Mouse (Mus musculus) intestine, embryonic 16.5 days (tissue): ENCODE results near the gene Cmtm3. TPM values are rescaled to one million over a fixed set of nuclear protein-coding genes. Genes with fewer than 3 reads are reported as not detected.

ENCODE experiments used
- ATAC-seq: fragments of 200-750 bp; cut with Nextera tagmentation; 2 replicates; pipeline ENCODE4 v1.8.0; 2017; ENCODE audit warnings: moderate TSS enrichment, moderate library complexity
- H3K27ac ChIP-seq: fragments of 300-500 bp; sonication (generic); 2 replicates; pipeline ENCODE4 v1.5.1; 2014; ENCODE audit warnings: mild to moderate bottlenecking, low read length
- H3K27me3 ChIP-seq: fragments of 300-500 bp; sonication (generic); replicated peaks from 2 replicates; pipeline ENCODE4 v1.6.1; 2014; ENCODE audit warnings: low read length, control low read depth, mixed read lengths; ENCODE audit not compliant: control insufficient read depth, insufficient read depth
- H3K36me3 ChIP-seq: fragments of 300-500 bp; sonication (generic); 2 replicates; pipeline ENCODE4 v1.6.1; 2014; ENCODE audit warnings: low read length, control low read depth; ENCODE audit not compliant: control insufficient read depth, insufficient read depth
- H3K4me1 ChIP-seq: fragments of 300-500 bp; sonication (generic); 2 replicates; pipeline ENCODE4 v1.6.1; 2014; ENCODE audit warnings: low read length, control low read depth, mixed read lengths; ENCODE audit not compliant: control insufficient read depth, insufficient read depth
- H3K4me2 ChIP-seq: fragments of 300-500 bp; sonication (generic); 2 replicates; pipeline ENCODE4 v1.6.1; 2014; ENCODE audit warnings: low read depth, low read length, control low read depth
- H3K4me3 ChIP-seq: fragments of 300-500 bp; sonication (generic); 2 replicates; pipeline ENCODE4 v1.5.1; 2014; ENCODE audit warnings: mild to moderate bottlenecking, low read length
- H3K9ac ChIP-seq: fragments of 300-500 bp; sonication (generic); 2 replicates; pipeline ENCODE4 v1.6.1; 2014; ENCODE audit warnings: low read depth, low read length
- H3K9me3 ChIP-seq: fragments of 300-500 bp; sonication (generic); 2 replicates; pipeline ENCODE4 v1.6.1; 2016; ENCODE audit warnings: low read length, control low read depth; ENCODE audit not compliant: control insufficient read depth
- WGBS: fragments of 180-500 bp; shearing (Covaris S2); extraction: QIAGEN DNeasy Blood & Tissue Kit; methylation state at CpG from one replicate; pipeline ENCODE4 v1.1.7; 2014; 5-methylcytosine and 5-hydroxymethylcytosine counted together
- polyA plus RNA-seq: library from polyadenylated mRNA; unstranded; fragments of >200 nt; fragmentation: Nextera tagmentation; extraction: Ambion mirVana; gene quantifications from 2 replicates; pipeline ENCODE4 v1.2.1, GENCODE M21; 2015

Gene Cmtm3
- polyA plus RNA-seq, 1 experiment from 2014 or later: 105 TPM

DNA sequence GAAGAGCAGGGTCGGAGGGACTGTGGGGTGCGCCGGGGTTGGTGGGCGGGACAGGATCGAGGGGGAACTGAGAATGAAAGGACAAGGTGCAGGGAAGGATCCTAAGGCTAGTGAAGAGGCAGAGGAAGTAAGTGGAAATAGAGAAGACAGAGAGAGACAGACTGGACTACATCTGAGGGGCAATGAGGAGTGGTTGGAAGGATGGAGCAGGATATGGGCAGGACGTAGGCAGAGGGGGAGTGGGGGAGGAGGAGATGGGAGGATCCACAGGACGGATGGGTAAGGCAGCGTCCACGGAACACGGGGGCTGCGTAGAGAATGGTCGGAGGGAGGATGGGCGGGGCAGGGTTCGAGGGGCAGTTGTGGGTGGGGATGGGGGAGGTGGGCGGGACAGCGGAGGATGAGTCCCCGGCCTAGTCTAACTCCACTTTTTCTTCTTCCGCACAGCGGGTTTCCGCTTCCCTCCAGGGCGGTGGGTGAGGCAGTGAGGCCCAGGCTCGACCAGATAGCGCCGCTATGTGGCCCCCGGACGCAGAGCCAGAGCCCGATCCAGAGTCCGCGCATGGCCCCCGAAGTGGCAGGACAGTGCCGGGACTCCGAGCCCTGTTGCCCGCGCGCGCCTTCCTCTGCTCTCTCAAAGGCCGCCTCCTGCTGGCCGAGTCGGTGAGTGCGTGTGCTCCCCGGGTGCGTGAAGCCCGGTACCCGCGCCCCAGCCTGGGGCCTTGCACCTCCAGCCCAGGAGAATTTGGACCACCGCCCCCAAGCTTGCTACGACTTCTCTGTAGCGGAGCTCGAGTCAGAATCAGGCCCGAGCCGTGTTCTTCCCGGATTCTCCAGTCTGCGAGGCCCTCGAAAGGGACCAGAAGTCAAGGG lies 1.3 kb downstream of the Cmtm3 start:
- Histone ChIP-seq H3K4me2 (peak overlapping the region; percentile 63), H3K27ac (peak overlapping the region; percentile 82), H3K4me1 (peaks cover 13% of the 10 kb centered on the region), H3K9me3 (no peaks in the 10 kb centered on the region), H3K4me3 (peak overlapping the region; percentile 63), H3K9ac (peak overlapping the region; percentile 87), H3K36me3 (no peaks in the 10 kb centered on the region), H3K27me3 (no peaks in the 10 kb centered on the region)
- peak; percentile 74 for ATAC-seq
- WGBS: 1% methylated on average over 52 of the region's 54 CpGs

DNA sequence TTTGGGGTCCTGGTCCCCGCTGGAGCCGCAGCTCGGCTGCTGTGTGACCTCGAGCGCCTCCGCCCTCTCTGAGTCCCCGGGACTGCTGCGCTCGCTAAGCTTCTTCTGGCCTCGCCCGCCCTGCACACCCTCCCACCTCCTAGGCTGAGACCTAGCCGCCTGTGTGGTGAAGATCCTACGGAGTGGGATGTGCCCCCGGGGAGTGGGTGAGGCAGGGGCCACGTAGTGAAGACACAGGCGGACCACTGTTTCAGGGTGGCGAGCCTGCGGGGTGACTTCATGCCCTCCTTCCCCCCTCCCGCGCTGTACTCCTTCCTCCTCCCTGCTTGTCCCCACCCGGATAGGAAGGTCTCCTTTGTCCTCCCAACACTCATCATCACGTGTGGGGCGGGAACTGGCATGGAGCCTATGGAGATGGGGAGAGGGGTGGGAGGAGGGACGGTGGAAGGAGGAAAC lies 1.9 kb downstream of the Cmtm3 start:
- H3K4me3 ChIP-seq: peak overlapping the region; percentile 63
- H3K27me3 ChIP-seq: no peaks in the 10 kb centered on the region
- peak; percentile 80 for ATAC-seq
- no peaks in the 10 kb centered on the region for H3K36me3 ChIP-seq
- H3K4me2 ChIP-seq: peak overlapping the region; percentile 63
- H3K9me3 ChIP-seq: no peaks in the 10 kb centered on the region
- peak overlapping the region; percentile 87 for H3K9ac ChIP-seq
- peaks cover 13% of the 10 kb centered on the region for H3K4me1 ChIP-seq
- peak overlapping the region; percentile 82 for H3K27ac ChIP-seq
- 0% methylated on average over 23 of the region's 24 CpGs for WGBS

DNA sequence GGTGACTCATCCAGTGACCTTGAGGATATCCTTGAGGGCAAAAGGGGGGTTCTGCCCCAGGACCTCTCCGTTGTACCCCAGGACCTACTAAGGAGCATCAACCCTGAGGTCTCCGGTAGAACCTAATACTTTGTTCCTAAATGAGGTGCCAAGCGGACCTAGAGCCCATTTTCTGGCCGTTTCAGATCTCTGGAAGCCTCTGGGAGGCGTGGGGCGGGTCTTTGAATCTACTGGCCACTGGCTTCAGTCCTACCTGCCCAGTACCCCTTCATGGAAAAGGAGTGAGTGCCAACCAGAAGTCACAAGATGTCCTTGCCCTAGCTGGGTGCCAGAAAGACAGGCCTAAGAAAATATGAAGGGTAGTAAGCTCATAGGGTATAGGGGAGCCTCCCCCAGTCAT lies 2.5 kb downstream of the Cmtm3 start:
- Histone ChIP-seq H3K27ac (peak overlapping the region; percentile 20; the same call in 1 of the 2 replicates), H3K36me3 (no peaks in the 10 kb centered on the region; the same call in 1 of the 2 replicates)
- 45% methylated on average over 6 of the region's 6 CpGs for WGBS

DNA sequence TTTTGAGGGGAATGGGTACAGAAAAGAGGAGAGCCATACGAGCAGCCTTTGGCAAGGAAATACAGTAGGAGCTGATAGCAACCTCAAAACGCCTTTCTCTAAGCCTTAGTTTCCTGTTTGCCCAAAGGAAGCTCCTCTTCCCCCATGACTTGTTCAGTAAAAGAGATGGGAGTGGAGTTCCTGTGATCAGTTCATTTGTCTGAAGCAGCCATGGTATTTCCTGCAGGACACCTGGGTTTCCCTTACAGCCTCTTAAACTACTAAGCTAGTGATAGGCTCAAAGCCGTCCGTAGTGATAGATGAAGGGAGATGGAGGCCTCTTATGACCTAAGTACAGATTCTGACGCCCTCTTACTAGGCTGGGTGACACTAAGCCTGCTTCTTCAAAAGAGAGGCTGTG lies 3.2 kb downstream of the Cmtm3 start:
- Histone ChIP-seq H3K36me3 (no peaks in the 10 kb centered on the region; the same call in 1 of the 2 replicates), H3K27ac (no peak overlapping the region), H3K9me3 (no peaks in the 10 kb centered on the region), H3K4me1 (peaks cover 13% of the 10 kb centered on the region), H3K9ac (no peak overlapping the region), H3K27me3 (no peaks in the 10 kb centered on the region), H3K4me2 (no peak overlapping the region), H3K4me3 (no peak overlapping the region)
- WGBS: 71% methylated on average over 5 of the region's 5 CpGs
- no peak for ATAC-seq

More for the DNA sequence above, 2.5 kb downstream of the Cmtm3 start:
- Histone ChIP-seq H3K4me2 (peak overlapping the region; percentile 63), H3K4me3 (peak overlapping the region; percentile 63), H3K9me3 (no peaks in the 10 kb centered on the region), H3K4me1 (peaks cover 13% of the 10 kb centered on the region), H3K9ac (peak overlapping the region; percentile 87; the same call in 1 of the 2 replicates), H3K27me3 (no peaks in the 10 kb centered on the region)
- ATAC-seq: no peak

DNA sequence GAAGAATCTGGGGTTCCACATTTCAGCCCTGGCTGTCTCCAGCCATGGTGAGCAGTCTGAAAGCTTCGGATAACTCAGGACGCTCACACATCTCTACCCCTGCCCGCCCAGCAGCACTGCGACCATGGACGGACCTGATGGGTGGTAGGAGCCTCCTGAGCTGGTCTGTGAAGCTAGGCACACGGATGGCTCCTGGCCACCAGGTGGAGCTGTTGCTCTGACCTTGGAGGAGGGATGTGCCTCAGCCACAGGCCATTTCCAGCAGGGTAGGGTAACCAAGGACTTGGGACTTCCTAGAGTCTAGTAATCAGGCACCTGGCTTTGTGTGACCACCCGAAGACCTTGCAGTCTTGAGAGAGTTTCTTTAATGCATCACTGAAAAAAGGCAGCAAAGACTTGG lies 4.7 kb downstream of the Cmtm3 start:
- no peak overlapping the region for H3K9ac ChIP-seq
- peak; percentile 47 for ATAC-seq

DNA sequence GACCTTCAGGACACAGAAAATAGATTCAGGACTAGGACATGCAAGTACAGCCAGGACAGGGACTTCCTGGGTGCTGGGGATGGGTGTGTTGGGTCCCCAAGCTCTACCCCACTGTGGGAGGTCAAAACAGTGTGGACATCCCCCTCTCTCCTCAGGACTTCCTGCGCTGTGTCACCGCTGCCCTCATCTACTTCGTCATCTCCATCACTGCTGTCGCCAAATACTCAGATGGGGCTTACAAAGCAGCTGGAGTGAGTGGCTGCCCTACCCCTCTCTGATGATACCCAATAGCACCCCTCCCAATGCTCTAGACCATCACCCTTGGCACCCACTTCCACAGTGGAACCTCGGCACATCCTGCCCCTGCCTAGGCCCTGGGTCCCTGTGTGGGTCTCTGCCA lies 5.4 kb downstream of the Cmtm3 start:
- peaks cover 13% of the 10 kb centered on the region for H3K4me1 ChIP-seq
- no peak overlapping the region for H3K9ac ChIP-seq
- no peaks in the 10 kb centered on the region for H3K9me3 ChIP-seq
- H3K27ac ChIP-seq: no peak overlapping the region
- no peak overlapping the region for H3K4me2 ChIP-seq
- WGBS: 91% methylated on average over 5 of the region's 5 CpGs
- H3K36me3 ChIP-seq: peaks cover 5% of the 10 kb centered on the region
- H3K27me3 ChIP-seq: no peaks in the 10 kb centered on the region
- no peak overlapping the region for H3K4me3 ChIP-seq
- ATAC-seq: no peak

More for the DNA sequence above, 4.7 kb downstream of the Cmtm3 start:
- Histone ChIP-seq H3K4me1 (peaks cover 13% of the 10 kb centered on the region), H3K27ac (no peak overlapping the region), H3K4me2 (no peak overlapping the region), H3K36me3 (peaks cover 5% of the 10 kb centered on the region), H3K4me3 (no peak overlapping the region), H3K9me3 (no peaks in the 10 kb centered on the region), H3K27me3 (no peaks in the 10 kb centered on the region)
- WGBS: 10% methylated on average over 7 of the region's 7 CpGs

DNA sequence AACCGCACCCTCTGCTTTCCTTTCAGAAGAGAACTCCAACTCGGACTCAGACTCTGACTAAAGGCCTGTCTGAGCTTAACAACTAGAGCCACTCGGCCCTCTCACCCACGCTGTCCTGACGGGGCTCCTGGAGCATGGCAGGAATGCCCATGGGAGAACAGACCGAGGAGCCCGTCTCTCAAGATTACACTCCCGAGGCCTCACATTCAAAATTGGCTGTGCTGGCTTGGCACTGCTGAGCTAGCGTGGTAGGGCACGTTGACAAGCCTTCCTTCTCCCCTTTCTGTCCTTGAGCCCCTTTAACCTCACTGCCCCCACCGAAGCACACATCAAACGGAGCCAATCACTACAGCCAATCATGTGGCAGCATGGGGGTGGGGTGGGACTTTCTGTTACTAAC lies 7.5 kb downstream of the Cmtm3 start:
- WGBS: 63% methylated on average over 12 of the region's 12 CpGs

DNA sequence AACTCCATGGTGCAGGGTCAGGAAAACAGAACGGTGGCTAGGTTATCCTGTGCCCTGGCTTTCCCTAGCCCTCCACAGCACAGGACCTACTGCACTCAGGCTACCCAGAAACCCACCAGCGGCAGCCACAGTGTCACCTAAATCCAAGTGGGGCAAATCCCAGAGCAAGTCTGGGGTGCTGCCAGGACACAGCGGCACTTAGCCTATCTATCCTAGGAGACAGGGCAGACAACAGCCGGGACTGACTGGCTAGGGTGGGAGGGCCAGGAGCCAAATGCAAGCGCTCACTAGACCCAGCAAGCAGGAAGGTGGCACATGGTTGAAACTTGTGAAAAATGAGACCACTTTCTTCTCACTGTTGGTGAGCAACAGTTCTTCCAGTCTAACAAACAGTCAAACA lies 9.8 kb downstream of the Cmtm3 start:
- H3K4me1 ChIP-seq: peaks cover 3% of the 10 kb centered on the region; the same call in 1 of the 2 replicates
- peaks cover 5% of the 10 kb centered on the region for H3K36me3 ChIP-seq
- H3K27me3 ChIP-seq: no peaks in the 10 kb centered on the region
- no peak overlapping the region for H3K27ac ChIP-seq
- WGBS: 79% methylated on average over 5 of the region's 5 CpGs
- no peak overlapping the region for H3K4me3 ChIP-seq
- no peaks in the 10 kb centered on the region for H3K9me3 ChIP-seq
- ATAC-seq: no peak
- no peak overlapping the region for H3K9ac ChIP-seq
- no peak overlapping the region for H3K4me2 ChIP-seq

More for the DNA sequence above, 7.5 kb downstream of the Cmtm3 start:
- Histone ChIP-seq H3K4me3 (no peak overlapping the region), H3K27me3 (no peaks in the 10 kb centered on the region), H3K4me2 (no peak overlapping the region), H3K36me3 (peaks cover 5% of the 10 kb centered on the region), H3K27ac (no peak overlapping the region), H3K9me3 (no peaks in the 10 kb centered on the region), H3K9ac (no peak overlapping the region), H3K4me1 (peaks cover 11% of the 10 kb centered on the region)
- no peak for ATAC-seq

DNA sequence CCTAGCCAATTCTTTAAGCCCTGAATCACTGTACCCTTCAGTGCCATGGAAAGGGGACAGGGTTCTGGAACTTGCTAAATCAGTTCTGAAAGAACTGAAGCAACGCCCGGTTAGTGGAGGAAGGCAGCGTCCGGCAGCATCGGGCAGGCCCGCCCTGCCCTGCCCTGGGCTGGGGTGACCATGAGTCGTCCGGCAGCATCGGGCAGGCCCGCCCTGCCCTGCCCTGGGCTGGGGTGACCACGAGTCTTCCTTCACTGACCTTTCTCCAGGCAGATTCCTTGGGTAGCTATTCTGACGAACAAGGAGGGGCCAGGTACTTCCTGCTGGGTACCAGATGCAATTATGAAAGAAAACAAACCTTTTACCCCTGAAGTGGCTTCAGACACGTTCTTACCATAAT lies 10.8 kb downstream of the Cmtm3 start:
- WGBS: 70% methylated on average over 13 of the region's 13 CpGs
- no peaks in the 10 kb centered on the region for H3K4me1 ChIP-seq
- peaks cover 5% of the 10 kb centered on the region for H3K36me3 ChIP-seq
- H3K4me3 ChIP-seq: no peak overlapping the region
- H3K9ac ChIP-seq: no peak overlapping the region
- peak; percentile 37; the same call in 1 of the 2 replicates for ATAC-seq
- H3K4me2 ChIP-seq: no peak overlapping the region
- no peaks in the 10 kb centered on the region for H3K9me3 ChIP-seq
- no peaks in the 10 kb centered on the region for H3K27me3 ChIP-seq
- H3K27ac ChIP-seq: no peak overlapping the region
